Mouse (Mus musculus): ENCODE data around the gene Ino80. TPM values are rescaled to one million over a fixed set of nuclear protein-coding genes. Genes with fewer than 3 reads are reported as not detected.

The Ino80 gene
- total and polyA plus RNA-seq, 2 experiments from 2014 or later = 2.2 to 16.3 TPM

DNA sequence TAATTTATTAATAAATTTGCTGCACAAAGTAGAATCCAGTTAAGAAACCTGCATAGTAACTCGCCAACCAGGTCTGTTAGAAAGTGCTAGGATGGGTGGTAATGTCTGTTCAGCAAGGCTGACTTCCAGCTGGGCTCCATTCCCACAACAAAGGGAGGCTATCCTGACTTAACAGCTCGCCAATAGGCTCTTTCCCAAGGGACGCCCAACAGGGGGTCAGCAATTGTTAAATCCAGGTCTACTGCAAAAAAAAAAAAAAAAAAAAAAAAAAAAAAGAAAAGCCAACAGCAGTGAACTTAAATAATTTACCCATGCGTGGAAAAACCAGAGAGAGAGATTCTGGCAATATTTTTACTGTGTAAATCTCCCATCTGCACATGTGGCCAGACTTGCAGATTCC, 9.0 kb upstream of the Ino80 start:
- H3K4me3 ChIP-seq (ENCODE audit: low read depth, low read length) = no peak overlapping the region
- DNase-seq = no peak
- no peaks in the 10 kb centered on the region for H3K4me1 ChIP-seq (ENCODE audit: insufficient read depth)
- H3K9me3 ChIP-seq (ENCODE audit: low read length) = no peaks in the 10 kb centered on the region
- no peak overlapping the region for H3K4me2 ChIP-seq (ENCODE audit: low read depth)
- ATAC-seq = no peak
- no peak for TF ChIP-seq CTCF (IDR thresholded peaks at IDR 0.05; ENCODE audit: low read depth)
- H3K9ac ChIP-seq = no peak overlapping the region
- no peak overlapping the region for H3K27ac ChIP-seq (ENCODE audit: low read depth, low read length)
- H3K27me3 ChIP-seq (ENCODE audit: insufficient read depth, low read length) = no peaks in the 10 kb centered on the region
- no peaks in the 10 kb centered on the region for H3K36me3 ChIP-seq (ENCODE audit: insufficient read depth)
- 6% methylated on average over 4 of the region's 4 CpGs for WGBS

DNA sequence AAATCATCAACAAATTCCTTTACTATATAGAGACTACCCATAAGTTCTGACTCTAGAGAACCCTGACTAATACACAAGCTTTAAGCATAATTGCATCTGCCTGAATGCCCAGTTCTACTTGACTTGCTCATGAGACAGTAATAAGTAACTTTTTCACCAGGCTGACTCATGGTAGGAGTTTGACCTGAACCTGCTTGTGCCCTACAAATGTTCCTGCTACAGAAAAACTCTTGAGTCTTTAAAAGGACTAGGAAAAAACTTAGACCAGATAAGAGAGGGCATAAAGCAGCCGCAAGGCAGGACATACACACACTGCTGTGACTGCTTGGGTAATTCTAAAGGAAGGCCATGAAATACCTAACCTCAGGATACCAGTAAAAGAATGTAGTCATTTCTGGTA, 4.8 kb upstream of the Ino80 start:
- no peak overlapping the region for H3K27ac ChIP-seq (ENCODE audit: low read depth, low read length)
- no peak for ATAC-seq
- 96% methylated on average over 1 of the region's 1 CpGs for WGBS
- H3K4me3 ChIP-seq (ENCODE audit: low read depth, low read length) = no peak overlapping the region
- no peaks in the 10 kb centered on the region for H3K9me3 ChIP-seq (ENCODE audit: low read length)
- no peaks in the 10 kb centered on the region for H3K36me3 ChIP-seq (ENCODE audit: insufficient read depth)
- H3K9ac ChIP-seq = no peak overlapping the region
- H3K4me1 ChIP-seq (ENCODE audit: insufficient read depth) = no peaks in the 10 kb centered on the region
- TF ChIP-seq CTCF (IDR thresholded peaks at IDR 0.05; ENCODE audit: low read depth) = no peak
- no peaks in the 10 kb centered on the region for H3K27me3 ChIP-seq (ENCODE audit: insufficient read depth, low read length)
- no peak overlapping the region for H3K4me2 ChIP-seq (ENCODE audit: low read depth)
- DNase-seq = no peak

DNA sequence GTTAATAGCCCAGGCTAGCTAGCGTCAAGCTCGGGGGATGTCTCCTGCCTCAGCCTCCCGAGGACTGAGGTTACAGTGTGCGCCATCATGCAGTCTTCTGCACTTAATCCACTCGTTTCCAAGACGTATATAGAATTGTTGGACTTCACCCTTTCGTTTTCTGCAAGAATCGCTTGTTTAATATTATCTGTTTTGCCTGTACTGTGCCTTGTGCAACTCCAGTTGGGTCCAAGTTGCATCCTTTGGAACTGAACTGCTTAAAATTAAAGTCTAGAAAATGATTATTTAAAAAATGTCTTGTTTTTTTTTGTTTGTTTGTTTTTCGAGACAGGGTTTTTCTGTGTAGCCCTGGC, 886 bp upstream of the Ino80 start:
- Histone ChIP-seq H3K27me3 (ENCODE audit: insufficient read depth, low read length) (no peaks in the 10 kb centered on the region), H3K9ac (peak overlapping the region; percentile 96), H3K4me1 (ENCODE audit: insufficient read depth) (peaks cover 8% of the 10 kb centered on the region), H3K27ac (ENCODE audit: low read depth, low read length) (peak overlapping the region; percentile 99), H3K4me3 (ENCODE audit: low read depth, low read length) (peak overlapping the region; percentile 99), H3K4me2 (ENCODE audit: low read depth) (peak overlapping the region; percentile 55), H3K9me3 (ENCODE audit: low read length) (no peaks in the 10 kb centered on the region), H3K36me3 (ENCODE audit: insufficient read depth) (no peaks in the 10 kb centered on the region)
- TF ChIP-seq CTCF (IDR thresholded peaks at IDR 0.05; ENCODE audit: low read depth) = no peak
- no peak for DNase-seq
- WGBS = 14% methylated on average over 9 of the region's 9 CpGs
- ATAC-seq = no peak

DNA sequence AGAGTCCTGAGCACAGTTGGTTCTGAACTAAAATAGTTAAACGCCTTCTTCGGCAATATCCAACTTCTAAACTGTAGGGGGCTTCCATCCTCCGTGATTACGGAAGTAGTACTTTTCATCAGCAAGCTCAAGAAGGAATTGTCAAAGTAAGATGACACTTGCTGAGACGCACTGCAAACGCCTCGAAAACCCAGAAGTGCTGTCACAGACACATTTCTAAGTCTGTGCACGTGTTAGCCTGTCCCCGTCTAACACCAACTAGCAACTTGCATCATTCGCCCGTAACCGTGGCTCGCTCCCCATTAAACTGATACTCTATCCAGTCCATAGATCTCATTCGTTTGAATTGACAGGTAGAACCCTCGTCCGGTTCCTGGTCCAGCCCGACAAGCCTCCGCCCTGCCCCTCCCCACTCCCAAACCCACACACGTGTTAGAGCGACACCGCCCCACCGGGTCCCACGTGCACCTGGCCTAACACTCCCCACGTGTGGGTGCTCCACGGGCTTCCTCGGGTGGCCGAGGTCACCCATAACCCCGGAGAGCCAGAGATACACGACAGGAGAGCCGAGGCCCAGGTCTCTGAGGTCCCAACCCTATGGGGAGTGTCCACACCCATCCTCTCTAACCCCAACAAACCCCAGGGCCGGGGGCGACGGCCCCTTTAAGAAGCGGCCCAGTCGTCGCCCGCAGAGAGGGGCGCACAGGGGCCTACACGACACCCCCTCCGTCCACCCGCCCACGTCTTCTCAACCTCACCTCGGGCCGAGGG, 681 bp downstream of the Ino80 start:
- no peaks in the 10 kb centered on the region for H3K27me3 ChIP-seq (ENCODE audit: insufficient read depth, low read length)
- ATAC-seq = peak; percentile 50
- peaks cover 8% of the 10 kb centered on the region for H3K4me1 ChIP-seq (ENCODE audit: insufficient read depth)
- H3K27ac ChIP-seq (ENCODE audit: low read depth, low read length) = peak overlapping the region; percentile 99
- peak overlapping the region; percentile 67 for H3K4me2 ChIP-seq (ENCODE audit: low read depth)
- H3K9ac ChIP-seq = peak overlapping the region; percentile 96
- WGBS = 2% methylated on average over 41 of the region's 44 CpGs
- H3K9me3 ChIP-seq (ENCODE audit: low read length) = no peaks in the 10 kb centered on the region
- H3K36me3 ChIP-seq (ENCODE audit: insufficient read depth) = no peaks in the 10 kb centered on the region
- peak; percentile 69 for DNase-seq
- peak overlapping the region; percentile 99 for H3K4me3 ChIP-seq (ENCODE audit: low read depth, low read length)
- TF ChIP-seq CTCF (IDR thresholded peaks at IDR 0.05; ENCODE audit: low read depth) = peak; percentile 53

DNA sequence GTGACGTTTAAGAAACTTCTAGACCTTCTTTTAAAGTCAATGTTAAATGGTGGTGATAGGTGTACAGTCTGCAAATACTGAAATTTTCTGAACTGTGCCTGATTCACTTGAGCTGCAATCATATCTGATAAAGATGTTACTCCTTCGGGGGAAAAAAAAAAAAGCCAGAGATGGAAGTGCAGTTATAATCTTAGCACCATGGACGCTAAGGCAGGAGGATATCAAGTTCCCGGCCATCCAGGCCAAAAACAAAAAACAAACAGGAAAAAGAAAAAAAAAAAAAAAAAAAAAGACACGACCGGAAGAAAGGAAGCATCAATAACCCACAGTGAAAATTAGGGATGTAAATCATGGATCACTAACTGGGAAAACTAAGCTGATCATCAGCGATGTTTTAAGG, 1.3 kb downstream of the Ino80 start:
- ATAC-seq (no peak), DNase-seq (no peak)
- no peaks in the 10 kb centered on the region for H3K27me3 ChIP-seq (ENCODE audit: insufficient read depth, low read length)
- H3K27ac ChIP-seq (ENCODE audit: low read depth, low read length) = no peak overlapping the region
- 21% methylated on average over 7 of the region's 7 CpGs for WGBS
- H3K9ac ChIP-seq = peak overlapping the region; percentile 96; the same call in 1 of the 2 replicates
- H3K4me2 ChIP-seq (ENCODE audit: low read depth) = peak overlapping the region; percentile 67
- no peaks in the 10 kb centered on the region for H3K36me3 ChIP-seq (ENCODE audit: insufficient read depth)
- TF ChIP-seq CTCF (IDR thresholded peaks at IDR 0.05; ENCODE audit: low read depth) = no peak
- no peaks in the 10 kb centered on the region for H3K9me3 ChIP-seq (ENCODE audit: low read length)
- H3K4me3 ChIP-seq (ENCODE audit: low read depth, low read length) = peak overlapping the region; percentile 99
- peaks cover 8% of the 10 kb centered on the region for H3K4me1 ChIP-seq (ENCODE audit: insufficient read depth)

DNA sequence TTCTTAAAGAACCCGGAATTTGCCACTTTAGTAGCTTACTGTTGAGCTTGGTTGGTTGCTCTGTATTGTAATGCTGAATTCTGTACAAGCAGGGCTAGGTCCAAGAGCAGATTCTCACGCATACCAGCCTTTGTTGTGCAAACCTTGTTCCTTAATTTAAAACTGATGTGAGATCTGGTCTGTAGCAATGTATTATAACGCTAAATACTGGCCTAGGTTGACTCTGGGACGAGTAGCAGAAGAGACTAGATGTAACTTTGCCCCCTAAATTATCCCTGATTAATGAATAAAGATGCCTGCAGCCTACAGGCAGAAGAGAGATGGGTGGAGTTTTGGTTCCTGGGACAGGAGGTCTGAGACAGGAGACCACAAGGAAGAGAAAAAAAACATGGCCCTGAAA, 13.5 kb downstream of the Ino80 start:
- no peak for TF ChIP-seq CTCF (IDR thresholded peaks at IDR 0.05; ENCODE audit: low read depth)
- no peak overlapping the region for H3K9ac ChIP-seq
- H3K27me3 ChIP-seq (ENCODE audit: insufficient read depth, low read length) = no peaks in the 10 kb centered on the region
- no peaks in the 10 kb centered on the region for H3K36me3 ChIP-seq (ENCODE audit: insufficient read depth)
- no peaks in the 10 kb centered on the region for H3K9me3 ChIP-seq (ENCODE audit: low read length)
- no peak overlapping the region for H3K4me3 ChIP-seq (ENCODE audit: low read depth, low read length)
- DNase-seq (no peak), ATAC-seq (no peak)
- no peak overlapping the region for H3K27ac ChIP-seq (ENCODE audit: low read depth, low read length)
- H3K4me2 ChIP-seq (ENCODE audit: low read depth) = no peak overlapping the region
- no peaks in the 10 kb centered on the region for H3K4me1 ChIP-seq (ENCODE audit: insufficient read depth)
- 54% methylated on average over 4 of the region's 4 CpGs for WGBS

DNA sequence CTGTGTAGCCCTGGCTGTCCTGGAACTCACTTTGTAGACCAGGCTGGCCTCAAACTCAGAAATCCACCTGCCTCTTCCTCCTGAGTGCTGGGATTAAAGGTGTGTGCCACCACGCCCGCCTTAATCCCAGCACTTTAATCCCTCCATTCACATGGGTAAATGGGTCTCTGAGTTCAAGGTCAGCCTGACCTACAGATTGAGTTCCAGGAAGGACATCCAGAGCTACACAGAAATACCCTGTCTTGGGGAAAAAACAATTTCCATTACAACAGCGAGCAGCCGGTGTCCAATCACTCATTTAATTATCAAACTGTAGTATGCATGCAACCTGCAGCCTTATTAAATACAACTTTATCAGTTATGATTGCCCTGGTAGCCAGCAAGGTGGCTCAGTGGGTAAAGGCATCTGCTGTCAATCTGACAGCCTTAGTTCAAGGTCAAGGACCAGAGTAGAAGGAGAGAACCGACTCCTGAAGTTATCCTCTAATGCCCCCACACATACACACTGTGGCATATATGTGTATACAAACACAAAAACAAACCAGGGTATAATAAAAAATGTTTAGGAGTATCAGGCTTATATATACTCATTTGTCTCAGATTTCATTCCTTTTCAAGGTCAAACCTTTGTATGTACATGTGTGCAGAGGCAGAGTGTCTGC, 14.2 kb downstream of the Ino80 start:
- Histone ChIP-seq H3K9me3 (ENCODE audit: low read length) (no peaks in the 10 kb centered on the region), H3K27ac (ENCODE audit: low read depth, low read length) (no peak overlapping the region), H3K27me3 (ENCODE audit: insufficient read depth, low read length) (no peaks in the 10 kb centered on the region), H3K36me3 (ENCODE audit: insufficient read depth) (no peaks in the 10 kb centered on the region), H3K4me1 (ENCODE audit: insufficient read depth) (no peaks in the 10 kb centered on the region), H3K4me2 (ENCODE audit: low read depth) (no peak overlapping the region), H3K9ac (no peak overlapping the region), H3K4me3 (ENCODE audit: low read depth, low read length) (no peak overlapping the region)
- WGBS = 91% methylated on average over 5 of the region's 5 CpGs
- no peak for TF ChIP-seq CTCF (IDR thresholded peaks at IDR 0.05; ENCODE audit: low read depth)
- ATAC-seq (no peak), DNase-seq (no peak)
